Mouse (Mus musculus) ES-Bruce4 (cell line): ENCODE measurements at regions not wholly inside any gene's neighbourhood (a gene's known extent, or its start where the extent isn't known, plus 50 kb on each side); places are given as distances from the start of the nearest gene placed in this dataset.

Source experiments
- CTCF ChIP-seq: IDR thresholded peaks from one replicate; pipeline ENCODE4 v1.8.1; 2011; ENCODE audit warnings: low read depth, low read length
- EP300 ChIP-seq: IDR thresholded peaks from 2 replicates; pipeline ENCODE4 v1.6.1; 2011; ENCODE audit warnings: low read depth, low read length; ENCODE audit not compliant: insufficient read depth
- POLR2A ChIP-seq: IDR thresholded peaks from one replicate; pipeline ENCODE4 v1.8.1; 2011; ENCODE audit warnings: low read length; ENCODE audit not compliant: insufficient read depth

- TF ChIP-seq CTCF (no peak), EP300 (no peak), POLR2A (no peak)
These were observed 63.3 kb downstream of the Mbl2 start for GRCm38 (mm10) chr19:30296024-30296423.
